Mouse (Mus musculus) midbrain, embryonic 11.5 days (tissue): ENCODE measurements around the gene Uhrf1bp1. TPM values are rescaled to one million over a fixed set of nuclear protein-coding genes. Genes with fewer than 3 reads are reported as not detected.
"Not testable (repeated sequence)": the region's sequence is repeated elsewhere in the genome, so short reads cannot be mapped to it uniquely, and the experiment has no call there.

ENCODE experiments used
- ATAC-seq: fragments of 200-750 bp; cut with Nextera tagmentation; 2 replicates; pipeline ENCODE4 v1.8.0; 2017; ENCODE audit warnings: moderate TSS enrichment, moderate library complexity; ENCODE audit not compliant: low FRiP score
- DNase-seq: peaks from one replicate; pipeline ENCODE4 v3.0.0; 2015; ENCODE audit warnings: low spot score; ENCODE audit errors: missing footprints
- H3K27ac ChIP-seq: fragments of 300-500 bp; sonication (generic); 2 replicates; pipeline ENCODE4 v1.5.1; 2014; ENCODE audit warnings: low read depth, low read length
- H3K27me3 ChIP-seq: fragments of 300-500 bp; sonication (generic); 2 replicates; pipeline ENCODE4 v1.6.1; 2014; ENCODE audit warnings: mild to moderate bottlenecking, low read length, moderate library complexity, mixed read lengths; ENCODE audit not compliant: control insufficient read depth, insufficient read depth
- H3K36me3 ChIP-seq: fragments of 300-500 bp; sonication (generic); 2 replicates; pipeline ENCODE4 v1.6.1; 2014; ENCODE audit warnings: mild to moderate bottlenecking, low read length, moderate library complexity, mixed read lengths; ENCODE audit not compliant: control insufficient read depth, insufficient read depth
- H3K4me1 ChIP-seq: fragments of 300-500 bp; sonication (generic); 2 replicates; pipeline ENCODE4 v1.6.1; 2014; ENCODE audit warnings: low read length; ENCODE audit not compliant: control insufficient read depth, insufficient read depth
- H3K4me2 ChIP-seq: fragments of 300-500 bp; sonication (generic); 2 replicates; pipeline ENCODE4 v1.6.1; 2014; ENCODE audit warnings: mild to moderate bottlenecking, moderate library complexity
- H3K4me3 ChIP-seq: fragments of 300-500 bp; sonication (generic); 2 replicates; pipeline ENCODE4 v1.5.1; 2014; ENCODE audit warnings: low read depth, low read length
- H3K9ac ChIP-seq: fragments of 300-500 bp; sonication (generic); 2 replicates; pipeline ENCODE4 v1.6.1; 2014; ENCODE audit warnings: low read length
- H3K9me3 ChIP-seq: fragments of 300-500 bp; sonication (generic); 2 replicates; pipeline ENCODE4 v1.6.1; 2016; ENCODE audit warnings: low read length; ENCODE audit not compliant: control insufficient read depth
- WGBS: fragments of 180-500 bp; shearing (Covaris S2); extraction: QIAGEN DNeasy Blood & Tissue Kit; methylation state at CpG from one replicate; pipeline ENCODE4 v1.1.7; 2014; 5-methylcytosine and 5-hydroxymethylcytosine counted together
- polyA plus RNA-seq: library from polyadenylated mRNA; unstranded; fragments of >200 nt; fragmentation: Nextera tagmentation; extraction: Ambion mirVana; gene quantifications from 2 replicates; pipeline ENCODE4 v1.2.1, GENCODE M21; 2014

Gene Uhrf1bp1
- polyA plus RNA-seq, 1 experiment from 2014 or later: 4.9 TPM

DNA sequence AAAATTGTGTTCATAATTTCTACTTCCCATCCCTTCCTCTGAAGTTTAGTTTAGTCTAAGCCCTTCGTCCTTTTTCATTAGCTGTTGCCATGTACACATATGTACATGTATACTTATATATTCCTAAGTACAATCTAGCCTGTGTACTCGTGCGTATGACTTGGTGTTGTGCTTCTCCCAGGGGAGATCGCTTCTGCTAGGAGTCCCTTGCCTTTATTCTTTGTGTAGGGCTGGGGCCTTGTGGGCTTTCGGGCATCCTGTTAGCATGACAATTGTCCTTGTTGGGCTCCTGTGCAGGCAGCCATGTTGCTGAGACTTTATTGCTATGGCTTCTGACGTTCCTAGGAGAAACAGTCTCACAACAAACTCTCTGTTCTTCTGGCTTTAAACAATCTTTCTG is 28.7 kb upstream of the Uhrf1bp1 start:
- ATAC-seq (0 out of 2 replicates have a peak, but pooled peaks have one; percentile 40), DNase-seq (peak; percentile 85)
- Histone ChIP-seq H3K9me3 (no peaks in the 10 kb centered on the region), H3K4me1 (peaks cover 8% of the 10 kb centered on the region), H3K36me3 (no peaks in the 10 kb centered on the region), H3K4me2 (peak overlapping the region; percentile 46; the same call in 1 of the 2 replicates), H3K4me3 (no peak overlapping the region), H3K27ac (0 out of 2 replicates have a peak overlapping the region, but pooled peaks have one; percentile 25), H3K27me3 (no peaks in the 10 kb centered on the region), H3K9ac (peak overlapping the region; percentile 47; the same call in 1 of the 2 replicates)
- WGBS: 19% methylated on average over 6 of the region's 6 CpGs

DNA sequence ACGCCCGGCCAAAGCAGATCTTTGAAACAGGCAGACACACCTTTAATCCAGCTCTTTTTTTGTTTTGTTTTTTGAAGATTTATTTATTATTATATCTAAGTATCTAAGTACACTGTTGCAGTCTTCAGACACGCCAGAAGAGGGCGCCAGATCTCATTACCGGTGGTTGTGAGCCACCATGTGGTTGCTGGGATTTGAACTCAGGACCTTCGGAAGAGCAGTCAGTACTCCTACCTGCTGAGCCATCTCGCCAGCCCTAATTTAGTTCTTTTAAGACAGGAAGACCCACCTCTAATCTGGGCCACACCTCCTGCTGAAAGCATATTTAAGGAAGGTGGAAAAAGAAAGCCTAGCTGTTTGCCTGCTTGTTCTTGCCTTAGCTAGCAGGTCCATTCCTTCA is 25.8 kb upstream of the Uhrf1bp1 start:
- 50% methylated on average over 7 of the region's 7 CpGs for WGBS
- peak; percentile 73 for DNase-seq
- H3K4me3 ChIP-seq: no peak overlapping the region
- H3K9me3 ChIP-seq: no peaks in the 10 kb centered on the region
- no peaks in the 10 kb centered on the region for H3K27me3 ChIP-seq
- H3K4me2 ChIP-seq: no peak overlapping the region
- H3K4me1 ChIP-seq: peaks cover 8% of the 10 kb centered on the region
- no peak overlapping the region for H3K27ac ChIP-seq
- H3K36me3 ChIP-seq: no peaks in the 10 kb centered on the region
- H3K9ac ChIP-seq: no peak overlapping the region
- ATAC-seq: no peak

DNA sequence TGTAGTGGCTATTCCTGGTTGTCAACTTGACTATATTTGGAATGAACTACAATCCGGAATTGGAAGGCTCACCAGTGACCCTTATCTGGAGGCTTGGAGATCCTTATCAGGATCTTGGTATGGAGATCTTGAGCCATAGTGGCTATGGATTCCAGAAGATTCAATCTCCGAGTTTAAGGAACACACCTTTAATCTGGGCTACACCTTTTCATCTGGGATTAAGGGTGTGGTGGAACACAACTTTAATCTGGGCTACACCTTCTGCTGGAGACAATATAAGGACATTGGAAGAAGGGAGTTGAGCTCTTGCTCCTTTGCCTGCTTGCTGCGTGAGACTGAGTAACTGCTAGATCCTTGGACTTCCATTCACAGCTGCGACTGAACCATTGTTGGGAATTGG is 18.4 kb upstream of the Uhrf1bp1 start, which contains the start of gene Snrpc:
Gene Snrpc, plus strand, starts transcription at position 301 of the 400 bp plus-strand sequence.
- not testable (repeated sequence) for H3K36me3 ChIP-seq, H3K27ac ChIP-seq, H3K9me3 ChIP-seq, H3K4me1 ChIP-seq, H3K4me2 ChIP-seq, H3K9ac ChIP-seq, DNase-seq, H3K4me3 ChIP-seq, ATAC-seq, H3K27me3 ChIP-seq
- WGBS: 84% methylated on average over 3 of the region's 4 CpGs

DNA sequence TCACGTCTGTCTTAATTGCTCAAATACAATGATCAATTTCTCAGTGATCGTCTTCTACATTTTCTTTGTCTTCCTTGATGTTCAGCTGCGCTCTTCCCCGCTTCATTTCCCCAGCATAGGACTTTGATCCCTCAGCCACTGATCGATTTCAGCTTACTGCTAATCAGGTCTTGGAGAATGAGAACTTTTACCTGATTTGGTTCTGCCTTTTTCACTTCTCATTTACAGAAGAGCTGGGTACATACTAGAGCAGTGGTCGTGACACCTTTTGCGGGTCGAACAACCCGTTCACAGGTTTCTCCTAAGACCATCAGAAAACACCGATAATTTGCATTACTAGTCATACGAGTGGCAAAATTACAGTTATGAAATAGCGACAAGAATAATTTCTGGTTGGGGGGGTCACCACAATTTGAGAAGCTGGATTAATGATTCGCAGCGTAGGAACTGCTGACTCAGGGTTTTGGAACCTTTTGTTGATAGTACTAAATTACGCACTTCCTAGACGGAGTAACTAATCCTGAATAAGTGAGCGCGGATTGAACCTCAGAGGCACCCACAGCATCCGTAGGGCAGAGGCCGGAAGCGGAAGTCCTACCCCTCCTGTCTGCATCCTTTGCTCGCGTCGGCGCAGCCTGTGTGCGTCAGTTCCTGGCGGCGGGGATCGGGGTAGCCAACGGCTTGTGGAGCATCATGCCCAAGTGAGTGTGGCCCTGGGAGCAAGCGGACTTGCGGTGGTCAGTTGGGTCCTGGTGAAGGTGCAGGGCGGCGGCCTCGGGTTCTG is 16.6 kb upstream of the Uhrf1bp1 start:
- H3K9me3 ChIP-seq: no peaks in the 10 kb centered on the region
- peaks cover 10% of the 10 kb centered on the region for H3K4me1 ChIP-seq
- H3K27ac ChIP-seq: no peak overlapping the region; the same call in 1 of the 2 replicates
- peak overlapping the region; percentile 86 for H3K9ac ChIP-seq
- H3K27me3 ChIP-seq: no peaks in the 10 kb centered on the region
- H3K36me3 ChIP-seq: peaks cover 8% of the 10 kb centered on the region; the same call in 1 of the 2 replicates
- peak overlapping the region; percentile 74 for H3K4me3 ChIP-seq
- peak; percentile 98 for DNase-seq
- WGBS: 2% methylated on average over 35 of the region's 35 CpGs
- ATAC-seq: peak; percentile 98
- peak overlapping the region; percentile 67 for H3K4me2 ChIP-seq

DNA sequence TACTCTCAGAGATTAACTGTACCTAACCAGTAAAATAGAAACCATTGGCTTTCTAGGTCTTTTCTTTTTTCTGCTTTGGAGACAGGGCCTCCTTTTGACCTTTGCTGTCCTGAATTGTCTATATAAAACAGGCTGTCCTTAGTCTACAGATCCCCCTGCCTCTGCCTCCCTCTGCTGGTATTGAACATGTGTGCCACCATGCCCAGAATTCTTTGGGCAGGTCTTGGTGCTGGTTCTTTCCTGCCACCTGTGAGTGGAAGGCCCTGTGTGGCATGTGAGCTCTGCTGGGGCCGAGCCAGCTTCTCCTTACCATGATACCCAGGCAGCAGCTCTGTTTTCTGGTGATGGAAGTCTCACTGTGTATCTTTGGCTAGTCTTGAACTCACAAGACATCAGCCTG is 7.9 kb upstream of the Uhrf1bp1 start:
- Histone ChIP-seq H3K36me3 (peaks cover 33% of the 10 kb centered on the region), H3K9ac (no peak overlapping the region), H3K27ac (no peak overlapping the region), H3K9me3 (no peaks in the 10 kb centered on the region), H3K4me2 (no peak overlapping the region), H3K4me3 (no peak overlapping the region), H3K27me3 (no peaks in the 10 kb centered on the region), H3K4me1 (no peaks in the 10 kb centered on the region)
- ATAC-seq (no peak), DNase-seq (peak; percentile 65)
- WGBS: 96% methylated on average over 1 of the region's 1 CpGs

DNA sequence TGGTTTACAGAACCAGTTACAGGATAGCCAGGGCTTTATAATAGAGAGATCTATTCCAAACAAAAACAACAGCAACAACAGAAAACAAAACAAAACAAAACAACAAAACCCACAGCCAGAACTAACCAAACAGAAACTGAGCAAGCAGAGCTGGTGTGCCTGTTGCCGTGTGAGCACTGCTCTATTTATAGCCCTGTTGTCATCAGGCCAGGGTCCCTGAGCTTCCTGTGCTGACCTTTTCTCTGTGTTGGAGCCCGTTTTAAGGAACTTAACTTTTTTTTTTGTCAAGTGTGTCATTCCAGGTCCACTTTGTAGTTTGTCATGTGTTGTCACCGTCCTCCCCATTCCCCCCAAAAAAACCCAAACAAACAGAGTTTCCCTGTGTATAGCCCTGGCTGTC is 5.2 kb upstream of the Uhrf1bp1 start:
- no peak overlapping the region for H3K9ac ChIP-seq
- peak; percentile 70 for DNase-seq

DNA sequence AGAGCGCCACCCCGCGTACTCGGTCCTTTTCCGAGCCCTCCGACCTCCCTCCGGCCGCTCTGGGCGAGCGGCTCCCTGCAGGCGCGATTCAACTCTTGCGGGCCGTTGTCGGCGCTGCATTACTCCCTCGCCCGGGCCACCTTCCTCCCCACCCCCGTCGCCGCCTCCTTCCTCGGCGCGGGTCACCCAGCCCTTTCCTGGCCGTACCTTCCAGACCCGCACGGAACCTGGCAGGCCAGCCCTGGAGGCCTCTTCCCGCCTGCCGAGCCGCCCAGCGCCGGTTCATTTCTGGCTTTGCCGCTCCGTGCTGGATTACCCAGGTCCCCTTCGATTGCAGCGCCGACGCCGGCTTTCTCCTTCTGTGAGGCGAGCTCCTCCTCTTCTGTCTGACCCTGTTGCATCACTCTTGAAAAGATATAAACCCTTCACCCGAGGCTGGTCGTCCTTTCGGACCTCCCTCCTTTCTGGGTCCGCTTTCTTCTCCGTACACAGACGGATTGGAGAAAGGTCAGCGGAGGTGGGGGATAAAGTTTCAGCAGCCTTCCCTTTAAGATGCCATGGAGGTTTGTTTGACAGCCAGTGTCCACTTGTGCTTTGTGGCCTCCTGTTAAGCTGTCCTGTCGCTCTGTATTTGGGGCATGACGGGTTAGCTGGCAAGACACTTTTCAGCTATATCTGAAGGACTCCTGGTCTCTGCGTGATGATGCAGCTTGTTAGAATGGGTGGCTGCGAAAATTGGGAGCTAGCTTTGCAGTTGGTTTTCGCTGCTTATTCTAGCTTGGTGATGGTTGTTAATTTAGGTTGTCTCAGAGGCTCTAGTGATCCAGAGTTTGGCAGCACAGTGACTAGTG is 782 bp downstream of the Uhrf1bp1 start:
- Histone ChIP-seq H3K27me3 (no peaks in the 10 kb centered on the region), H3K4me2 (peak overlapping the region; percentile 83)

More for the DNA sequence above, 5.2 kb upstream of the Uhrf1bp1 start:
- H3K36me3 ChIP-seq: peaks cover 21% of the 10 kb centered on the region
- WGBS: 79% methylated on average over 3 of the region's 3 CpGs
- H3K4me3 ChIP-seq: no peak overlapping the region
- H3K4me2 ChIP-seq: no peak overlapping the region
- H3K27ac ChIP-seq: no peak overlapping the region
- H3K4me1 ChIP-seq: no peaks in the 10 kb centered on the region
- no peaks in the 10 kb centered on the region for H3K9me3 ChIP-seq
- ATAC-seq: no peak
- H3K27me3 ChIP-seq: no peaks in the 10 kb centered on the region

DNA sequence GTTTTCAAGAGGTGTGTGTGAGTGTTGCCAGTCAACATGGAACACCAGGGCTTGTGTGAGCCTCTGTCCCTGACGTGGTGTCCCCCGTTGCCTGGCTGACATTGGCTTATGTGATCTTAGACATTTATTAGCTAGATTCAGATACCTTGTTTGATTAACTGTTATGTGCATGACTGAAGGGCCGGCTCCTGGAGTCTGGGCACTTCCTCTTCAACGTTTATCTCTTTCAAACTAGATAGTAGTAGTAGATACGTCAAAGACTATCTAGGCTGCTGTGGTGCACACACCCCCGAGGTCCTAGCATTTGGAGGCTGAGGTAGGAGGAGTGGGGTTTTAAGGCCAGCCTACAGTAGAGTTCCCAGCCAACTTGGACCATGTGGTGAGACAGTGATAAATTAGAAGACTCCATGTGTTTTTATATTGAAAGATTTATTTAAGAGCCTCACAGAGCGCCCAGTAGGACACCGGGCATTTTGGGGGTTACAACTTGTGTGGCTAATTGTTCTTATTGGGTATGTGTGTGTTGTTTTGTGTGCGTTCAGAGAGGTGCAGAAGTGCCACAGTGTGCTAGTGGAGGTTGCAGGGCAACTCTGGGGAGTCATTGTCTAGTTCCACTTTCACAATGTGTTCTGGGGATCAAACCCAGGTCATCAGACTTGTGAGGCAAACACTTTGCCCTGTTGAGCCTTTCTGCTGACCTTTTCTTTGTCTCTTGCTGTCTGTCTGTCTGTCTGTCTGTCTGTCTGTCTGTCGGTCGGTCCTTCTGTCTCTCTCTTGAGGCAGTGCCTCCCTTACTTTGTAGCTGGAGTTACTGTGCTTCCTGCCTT is 1.6 kb downstream of the Uhrf1bp1 start:
- Histone ChIP-seq H3K27me3 (no peaks in the 10 kb centered on the region), H3K36me3 (no peaks in the 10 kb centered on the region), H3K4me1 (peaks cover 17% of the 10 kb centered on the region), H3K27ac (no peak overlapping the region), H3K9me3 (no peaks in the 10 kb centered on the region), H3K9ac (peak overlapping the region; percentile 90; the same call in 1 of the 2 replicates), H3K4me2 (peak overlapping the region; percentile 83), H3K4me3 (peak overlapping the region; percentile 88)
- DNase-seq (no peak), ATAC-seq (no peak)
- 59% methylated on average over 11 of the region's 11 CpGs for WGBS

More for the DNA sequence above, 782 bp downstream of the Uhrf1bp1 start:
- DNase-seq: peak; percentile 95
- WGBS: 2% methylated on average over 49 of the region's 52 CpGs
- Histone ChIP-seq H3K4me3 (peak overlapping the region; percentile 88), H3K9ac (peak overlapping the region; percentile 90), H3K36me3 (peaks cover 7% of the 10 kb centered on the region; the same call in 1 of the 2 replicates), H3K4me1 (peaks cover 17% of the 10 kb centered on the region), H3K27ac (peak overlapping the region; percentile 53), H3K9me3 (no peaks in the 10 kb centered on the region)
- peak; percentile 77 for ATAC-seq
